Mouse (Mus musculus) lung, adult 2 months (tissue): ENCODE measurements around the gene Slbp.

Source experiments
- CTCF ChIP-seq: fragments of 200-500 bp; IDR thresholded peaks from 2 replicates; pipeline ENCODE4 v1.5.1; 2011; ENCODE audit warnings: mild to moderate bottlenecking, low read length, control low read depth; ENCODE audit not compliant: insufficient read depth
- POLR2A ChIP-seq: fragments of 200-500 bp; IDR thresholded peaks from 2 replicates; pipeline ENCODE4 v1.6.1; 2011; ENCODE audit warnings: low read depth, mild to moderate bottlenecking, control low read depth, low read length, borderline replicate concordance; ENCODE audit errors: extremely low read depth

DNA sequence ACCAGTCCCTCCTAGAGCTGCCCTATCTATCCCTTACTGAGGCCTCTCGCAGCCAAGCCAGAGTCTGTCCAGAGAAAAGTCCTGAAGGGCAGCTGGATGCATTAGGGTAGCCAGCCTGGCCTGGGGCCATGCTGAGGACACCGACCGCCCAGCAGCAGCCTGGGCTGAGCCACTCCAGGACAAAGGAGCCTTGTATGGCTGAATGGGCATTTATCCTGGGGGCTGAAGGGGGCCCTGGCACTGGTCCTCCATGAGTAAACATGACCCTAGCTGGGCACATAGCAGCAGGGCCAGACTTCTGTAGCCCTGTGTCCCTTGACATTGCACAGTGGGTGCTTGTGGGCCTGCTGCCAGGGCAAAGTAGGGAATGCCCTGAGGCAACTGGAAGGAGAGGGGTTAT is 22.1 kb upstream of the Slbp start:
- TF ChIP-seq CTCF (no peak), POLR2A (no peak)
